Mouse (Mus musculus) spleen, adult 2 months (tissue): ENCODE data around the gene Pabpn1.

Source experiments
- CTCF ChIP-seq: fragments of 200-500 bp; IDR thresholded peaks from 2 replicates; pipeline ENCODE4 v1.5.1; 2011; ENCODE audit warnings: mild to moderate bottlenecking, inconsistent platforms; ENCODE audit not compliant: insufficient read depth, insufficient read length, insufficient replicate concordance; ENCODE audit errors: extremely low read depth
- POLR2A ChIP-seq: fragments of 200-500 bp; IDR thresholded peaks from 2 replicates; pipeline ENCODE4 v1.6.1; 2011; ENCODE audit warnings: low read depth, low read length, inconsistent platforms

- TF ChIP-seq POLR2A (no peak), CTCF (no peak)
Observed at GRCm38 (mm10) chr14:54892200-54892599, at the start of gene Pabpn1.
